Mouse (Mus musculus) G1E (cell line): ENCODE measurements at regions not wholly inside any gene's neighbourhood (a gene's known extent, or its start where the extent isn't known, plus 50 kb on each side); places are given as distances from the start of the nearest gene placed in this dataset.

Experiments used
- CTCF ChIP-seq: IDR thresholded peaks from 2 replicates; pipeline ENCODE4 v1.5.1; 2012; ENCODE audit warnings: low read depth, low read length, inconsistent platforms, mixed read lengths
- GATA1 ChIP-seq: IDR thresholded peaks from 2 replicates; pipeline ENCODE4 v1.6.1; 2012; ENCODE audit warnings: borderline replicate concordance, low read length, inconsistent platforms, mixed read lengths
- TAL1 ChIP-seq: conservative IDR thresholded peaks from 2 replicates; pipeline ENCODE4 v1.6.1; 2012; ENCODE audit warnings: low read depth, low read length, inconsistent platforms, mixed read lengths

DNA sequence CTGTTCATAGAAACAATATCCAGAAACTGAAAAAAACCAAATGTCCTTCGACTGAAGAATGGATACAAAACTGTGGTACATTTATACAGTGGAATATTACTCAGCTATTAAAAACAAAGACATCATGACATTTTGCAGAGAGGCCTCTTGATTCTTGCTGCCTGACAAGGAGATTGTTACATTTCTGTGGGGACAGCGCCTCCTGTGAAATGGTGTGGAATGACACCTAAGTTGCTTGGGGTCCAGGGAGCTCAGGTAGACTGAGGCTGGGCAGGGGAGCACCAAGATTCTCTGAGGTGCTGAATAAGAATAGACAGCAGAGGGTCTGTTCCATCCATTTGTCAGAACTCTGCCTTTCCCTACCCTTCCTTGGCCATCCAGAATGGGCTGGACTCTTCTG lies 57.2 kb upstream of the Ctbp2 start:
- TF ChIP-seq CTCF (no peak), GATA1 (no peak), TAL1 (no peak)
